Mouse (Mus musculus): ENCODE data around the gene Ahdc1. TPM values are rescaled to one million over a fixed set of nuclear protein-coding genes. Genes with fewer than 3 reads are reported as not detected.

Gene Ahdc1
- polyA plus RNA-seq, 1 experiment from 2014 or later: 8.1 TPM

DNA sequence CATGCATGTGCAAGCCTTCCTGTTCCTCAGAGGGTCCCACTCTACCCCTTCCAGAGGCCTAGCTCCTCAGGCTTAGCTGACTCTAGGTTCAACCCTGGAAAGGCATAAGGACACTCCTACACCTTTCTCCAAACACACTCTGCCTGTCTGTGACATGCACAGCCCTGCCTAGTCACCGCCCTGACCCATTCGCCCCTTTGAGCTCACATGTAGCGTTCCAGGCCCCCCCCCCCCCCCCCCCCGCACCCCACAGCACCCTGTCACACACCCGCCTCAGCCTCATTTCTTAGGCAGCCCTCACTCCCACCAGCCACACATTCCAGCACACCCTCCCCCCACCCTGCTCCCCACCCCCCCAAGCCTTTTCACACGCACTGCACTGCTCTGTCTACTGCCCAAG lies 9.7 kb downstream of the Ahdc1 start:
- no peak overlapping the region for H3K4me2 ChIP-seq (ENCODE audit: low read length)
- H3K4me1 ChIP-seq (replicated peaks; ENCODE audit: control insufficient read depth, insufficient read depth, low read length): peaks cover 82% of the 10 kb centered on the region
- no peaks in the 10 kb centered on the region for H3K27me3 ChIP-seq (replicated peaks; ENCODE audit: control insufficient read depth, insufficient read depth, low read length)
- H3K36me3 ChIP-seq (ENCODE audit: control insufficient read depth, insufficient read depth, low read length): 0 out of 2 replicates have a peak, but pooled peaks cover 4% of the 10 kb centered on the region
- WGBS: 32% methylated on average over 5 of the region's 6 CpGs
- H3K9ac ChIP-seq (ENCODE audit: low read length): no peak overlapping the region
- no peaks in the 10 kb centered on the region for H3K9me3 ChIP-seq (ENCODE audit: control insufficient read depth, low read length)
- no peak overlapping the region for H3K4me3 ChIP-seq (ENCODE audit: low read depth, low read length)
- ATAC-seq (replicated peaks; ENCODE audit: low FRiP score, low TSS enrichment, low read depth) (no peak), DNase-seq (ENCODE audit: low spot score) (no peak)
- H3K27ac ChIP-seq (ENCODE audit: low read depth): 0 out of 2 replicates have a peak overlapping the region, but pooled peaks have one; percentile 43

DNA sequence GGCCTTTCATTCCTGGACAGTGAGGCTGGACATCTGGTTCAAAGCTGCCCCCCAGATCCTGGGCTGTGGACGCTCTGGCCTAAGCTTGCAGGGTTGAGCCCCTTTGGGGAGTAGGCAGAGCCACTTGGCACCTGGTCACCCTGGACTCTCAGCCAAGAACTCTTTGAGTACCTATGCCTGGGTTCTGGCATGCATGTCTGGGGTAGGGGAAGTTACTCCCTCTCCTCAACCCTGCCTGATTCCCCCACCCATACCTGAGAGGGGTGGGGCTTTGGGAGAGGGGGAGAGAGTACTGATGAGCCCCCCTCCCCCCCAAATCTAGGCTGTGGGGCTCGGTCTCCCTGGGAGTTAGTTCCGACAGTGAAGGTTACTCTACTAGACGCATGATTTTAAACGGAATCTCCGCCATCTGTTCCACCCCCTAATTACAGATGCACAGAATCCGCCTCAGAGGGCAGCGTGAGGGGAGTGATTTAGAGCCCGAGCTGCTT lies 10.2 kb downstream of the Ahdc1 start:
- ATAC-seq (replicated peaks; ENCODE audit: low FRiP score, low TSS enrichment, low read depth): no peak
- no peak for DNase-seq (ENCODE audit: low spot score)
- H3K9me3 ChIP-seq (ENCODE audit: control insufficient read depth, low read length): no peaks in the 10 kb centered on the region
- no peak overlapping the region for H3K9ac ChIP-seq (ENCODE audit: low read length)
- no peaks in the 10 kb centered on the region for H3K27me3 ChIP-seq (replicated peaks; ENCODE audit: control insufficient read depth, insufficient read depth, low read length)
- H3K27ac ChIP-seq (ENCODE audit: low read depth): 0 out of 2 replicates have a peak overlapping the region, but pooled peaks have one; percentile 43
- 25% methylated on average over 9 of the region's 9 CpGs for WGBS
- H3K4me3 ChIP-seq (ENCODE audit: low read depth, low read length): no peak overlapping the region
- H3K4me2 ChIP-seq (ENCODE audit: low read length): 0 out of 2 replicates have a peak overlapping the region, but pooled peaks have one; percentile 4
- 0 out of 2 replicates have a peak, but pooled peaks cover 4% of the 10 kb centered on the region for H3K36me3 ChIP-seq (ENCODE audit: control insufficient read depth, insufficient read depth, low read length)
- peaks cover 82% of the 10 kb centered on the region for H3K4me1 ChIP-seq (replicated peaks; ENCODE audit: control insufficient read depth, insufficient read depth, low read length)

DNA sequence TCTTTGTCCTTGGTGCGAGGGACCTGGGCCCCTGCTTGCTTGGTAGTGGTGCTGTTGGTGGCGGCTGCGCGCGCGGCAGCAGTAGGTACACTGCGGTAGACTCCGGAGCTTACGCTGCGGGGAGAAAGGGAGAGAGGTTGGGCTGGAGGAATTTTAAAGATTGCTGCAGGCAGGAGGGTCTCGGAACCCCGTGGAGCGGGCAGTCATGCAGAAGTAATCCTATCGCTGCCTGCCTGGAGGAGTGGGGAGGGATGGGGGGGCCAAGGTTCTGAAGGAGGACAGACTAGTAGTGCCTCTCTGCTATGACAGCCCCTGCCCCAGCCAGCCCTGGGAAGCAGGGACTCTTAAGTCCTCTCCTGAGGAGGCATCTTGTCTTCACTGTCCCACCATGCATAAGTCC lies 11.2 kb downstream of the Ahdc1 start:
- no peak overlapping the region for H3K27ac ChIP-seq (ENCODE audit: low read depth)
- no peak overlapping the region for H3K4me3 ChIP-seq (ENCODE audit: low read depth, low read length)
- H3K27me3 ChIP-seq (replicated peaks; ENCODE audit: control insufficient read depth, insufficient read depth, low read length): no peaks in the 10 kb centered on the region
- no peaks in the 10 kb centered on the region for H3K9me3 ChIP-seq (ENCODE audit: control insufficient read depth, low read length)
- peaks cover 75% of the 10 kb centered on the region for H3K4me1 ChIP-seq (replicated peaks; ENCODE audit: control insufficient read depth, insufficient read depth, low read length)
- ATAC-seq (replicated peaks; ENCODE audit: low FRiP score, low TSS enrichment, low read depth) (no peak), DNase-seq (ENCODE audit: low spot score) (no peak)
- 44% methylated on average over 14 of the region's 14 CpGs for WGBS
- 0 out of 2 replicates have a peak, but pooled peaks cover 6% of the 10 kb centered on the region for H3K36me3 ChIP-seq (ENCODE audit: control insufficient read depth, insufficient read depth, low read length)
- H3K4me2 ChIP-seq (ENCODE audit: low read length): 0 out of 2 replicates have a peak overlapping the region, but pooled peaks have one; percentile 4
- H3K9ac ChIP-seq (ENCODE audit: low read length): 0 out of 2 replicates have a peak overlapping the region, but pooled peaks have one; percentile 13

DNA sequence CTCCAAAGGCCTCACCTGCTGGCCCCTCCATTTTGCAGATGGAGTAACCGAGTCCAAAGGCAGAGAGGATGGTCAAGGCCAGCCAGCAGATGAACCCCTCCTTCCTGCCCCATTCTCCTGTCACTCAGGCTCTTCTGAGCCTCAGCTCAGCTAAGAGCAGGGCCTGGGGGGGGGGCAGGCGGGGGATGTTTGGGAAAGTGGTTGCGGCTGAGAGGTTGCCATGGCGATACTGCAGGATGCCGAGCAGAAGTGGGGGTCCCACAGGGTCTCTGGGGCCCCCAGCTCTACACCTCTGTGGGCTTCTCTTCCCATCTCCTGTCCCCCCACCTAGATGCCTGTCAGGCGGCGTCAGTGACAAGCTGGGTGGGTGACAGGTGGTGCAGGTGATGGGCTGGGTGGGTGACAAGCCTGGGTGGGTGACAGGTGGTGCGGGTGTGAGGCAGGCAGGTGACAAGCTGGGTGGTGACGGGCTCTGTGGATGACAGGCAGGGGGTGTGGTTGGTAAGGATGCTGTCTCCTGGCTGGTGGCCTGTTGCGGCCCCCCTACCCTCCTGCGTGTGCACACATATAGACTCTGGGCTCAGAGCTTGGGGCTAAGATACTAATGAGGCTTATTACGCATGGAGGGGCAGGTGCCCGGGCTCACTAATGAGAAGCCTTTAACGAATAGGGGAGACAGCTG lies 12.0 kb downstream of the Ahdc1 start:
- Histone ChIP-seq H3K4me2 (ENCODE audit: low read length) (no peak overlapping the region), H3K4me1 (replicated peaks; ENCODE audit: control insufficient read depth, insufficient read depth, low read length) (peaks cover 66% of the 10 kb centered on the region), H3K27me3 (replicated peaks; ENCODE audit: control insufficient read depth, insufficient read depth, low read length) (no peaks in the 10 kb centered on the region), H3K9me3 (ENCODE audit: control insufficient read depth, low read length) (no peaks in the 10 kb centered on the region), H3K27ac (ENCODE audit: low read depth) (no peak overlapping the region), H3K9ac (ENCODE audit: low read length) (no peak overlapping the region), H3K36me3 (ENCODE audit: control insufficient read depth, insufficient read depth, low read length) (0 out of 2 replicates have a peak, but pooled peaks cover 9% of the 10 kb centered on the region), H3K4me3 (ENCODE audit: low read depth, low read length) (no peak overlapping the region)
- ATAC-seq (replicated peaks; ENCODE audit: low FRiP score, low TSS enrichment, low read depth) (no peak), DNase-seq (ENCODE audit: low spot score) (no peak)
- WGBS: 77% methylated on average over 14 of the region's 14 CpGs

DNA sequence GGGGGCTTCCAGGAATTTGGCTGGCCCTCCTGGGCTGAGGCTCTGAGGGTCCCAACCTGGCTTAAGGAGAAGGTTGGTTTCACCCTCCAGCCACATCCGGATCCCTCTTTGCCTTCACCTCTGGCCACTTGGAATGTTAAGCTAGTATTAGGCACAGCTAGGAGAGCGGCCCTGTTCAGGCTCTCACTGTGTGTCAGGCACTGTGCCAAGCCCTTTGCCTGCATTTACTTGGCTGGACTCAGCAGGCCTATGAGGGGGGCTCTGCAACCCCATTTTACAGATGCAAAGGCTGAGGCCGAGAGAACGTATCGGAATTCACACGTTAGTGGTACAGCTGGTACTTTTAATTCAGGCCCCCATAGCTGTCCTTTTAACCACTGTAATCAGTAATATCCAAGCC lies 12.6 kb downstream of the Ahdc1 start:
- peak overlapping the region; percentile 48; the same call in 1 of the 2 replicates for H3K27ac ChIP-seq (ENCODE audit: low read depth)
- 79% methylated on average over 6 of the region's 6 CpGs for WGBS
- DNase-seq (ENCODE audit: low spot score): no peak

DNA sequence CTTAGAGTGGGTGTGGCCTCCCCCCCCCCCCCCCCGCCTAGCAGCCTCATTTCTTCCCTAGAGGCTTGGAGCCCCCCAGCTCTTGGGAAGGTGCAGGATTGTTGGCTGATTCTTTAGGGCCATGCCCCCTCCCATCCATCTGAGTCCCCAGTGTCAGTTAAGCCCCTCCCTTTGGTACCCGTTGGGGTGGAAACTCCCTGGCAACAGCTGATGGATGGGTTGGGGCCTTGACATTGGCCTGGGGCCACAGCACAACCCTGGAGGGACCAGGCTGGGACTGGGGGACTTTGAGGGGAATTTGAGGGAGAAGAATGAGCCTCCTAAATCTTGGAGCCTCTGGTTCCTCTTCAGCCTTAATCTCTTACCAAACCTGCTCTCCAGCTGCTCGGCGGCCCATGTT lies 13.3 kb downstream of the Ahdc1 start:
- no peaks in the 10 kb centered on the region for H3K9me3 ChIP-seq (ENCODE audit: control insufficient read depth, low read length)
- DNase-seq (ENCODE audit: low spot score) (no peak), ATAC-seq (replicated peaks; ENCODE audit: low FRiP score, low TSS enrichment, low read depth) (no peak)
- no peaks in the 10 kb centered on the region for H3K27me3 ChIP-seq (replicated peaks; ENCODE audit: control insufficient read depth, insufficient read depth, low read length)
- 0 out of 2 replicates have a peak, but pooled peaks cover 12% of the 10 kb centered on the region for H3K36me3 ChIP-seq (ENCODE audit: control insufficient read depth, insufficient read depth, low read length)
- peaks cover 64% of the 10 kb centered on the region for H3K4me1 ChIP-seq (replicated peaks; ENCODE audit: control insufficient read depth, insufficient read depth, low read length)
- H3K9ac ChIP-seq (ENCODE audit: low read length): no peak overlapping the region
- WGBS: 27% methylated on average over 3 of the region's 4 CpGs
- no peak overlapping the region for H3K4me3 ChIP-seq (ENCODE audit: low read depth, low read length)
- peak overlapping the region; percentile 48 for H3K27ac ChIP-seq (ENCODE audit: low read depth)
- peak overlapping the region; percentile 21; the same call in 1 of the 2 replicates for H3K4me2 ChIP-seq (ENCODE audit: low read length)

More for the DNA sequence above, 12.6 kb downstream of the Ahdc1 start:
- Histone ChIP-seq H3K4me3 (ENCODE audit: low read depth, low read length) (no peak overlapping the region), H3K4me1 (replicated peaks; ENCODE audit: control insufficient read depth, insufficient read depth, low read length) (peaks cover 64% of the 10 kb centered on the region), H3K9ac (ENCODE audit: low read length) (no peak overlapping the region), H3K36me3 (ENCODE audit: control insufficient read depth, insufficient read depth, low read length) (0 out of 2 replicates have a peak, but pooled peaks cover 9% of the 10 kb centered on the region), H3K27me3 (replicated peaks; ENCODE audit: control insufficient read depth, insufficient read depth, low read length) (no peaks in the 10 kb centered on the region), H3K9me3 (ENCODE audit: control insufficient read depth, low read length) (no peaks in the 10 kb centered on the region), H3K4me2 (ENCODE audit: low read length) (no peak overlapping the region)
- no peak for ATAC-seq (replicated peaks; ENCODE audit: low FRiP score, low TSS enrichment, low read depth)

DNA sequence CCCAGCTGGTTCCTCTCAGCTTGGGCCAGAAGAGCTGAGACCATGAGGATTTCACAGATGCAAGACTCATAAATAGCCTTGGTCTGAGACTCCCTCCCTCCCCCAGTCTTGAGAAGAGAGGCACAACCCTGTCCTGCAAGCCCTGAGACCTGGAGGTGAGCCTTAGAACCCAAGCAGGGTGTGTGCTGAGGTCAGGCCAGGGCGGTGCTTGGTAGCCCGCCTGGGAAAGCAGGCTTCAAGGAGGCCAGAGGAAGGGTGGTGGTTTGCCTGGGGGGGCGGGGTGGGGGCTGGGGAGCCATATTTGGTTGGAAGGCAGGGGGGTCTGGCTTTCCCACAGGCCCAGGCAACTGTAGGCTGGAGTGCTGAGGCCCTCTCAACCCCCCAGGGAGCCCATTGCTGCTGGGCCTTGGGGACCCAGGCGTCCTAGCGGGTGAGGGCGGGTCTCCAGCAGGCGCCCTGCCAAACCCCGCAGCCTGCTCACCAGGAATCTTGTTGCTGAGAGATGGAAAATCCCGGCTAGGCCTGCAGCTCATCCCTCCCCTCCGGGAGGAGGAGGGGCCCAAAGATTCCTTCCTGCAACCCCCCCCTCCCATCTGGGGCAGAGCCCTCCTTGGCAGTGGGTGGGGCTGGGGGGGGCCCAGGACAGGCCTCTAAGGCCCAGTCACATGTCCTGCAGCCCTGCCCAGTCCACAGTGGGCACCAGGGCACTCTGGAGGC lies 14.1 kb downstream of the Ahdc1 start:
- DNase-seq (ENCODE audit: low spot score) (no peak), ATAC-seq (replicated peaks; ENCODE audit: low FRiP score, low TSS enrichment, low read depth) (peak; percentile 30)
- H3K4me1 ChIP-seq (replicated peaks; ENCODE audit: control insufficient read depth, insufficient read depth, low read length): peaks cover 67% of the 10 kb centered on the region
- peak overlapping the region; percentile 21 for H3K4me2 ChIP-seq (ENCODE audit: low read length)
- H3K9ac ChIP-seq (ENCODE audit: low read length): 0 out of 2 replicates have a peak overlapping the region, but pooled peaks have one; percentile 2
- no peaks in the 10 kb centered on the region for H3K27me3 ChIP-seq (replicated peaks; ENCODE audit: control insufficient read depth, insufficient read depth, low read length)
- H3K36me3 ChIP-seq (ENCODE audit: control insufficient read depth, insufficient read depth, low read length): 0 out of 2 replicates have a peak, but pooled peaks cover 8% of the 10 kb centered on the region
- 17% methylated on average over 10 of the region's 10 CpGs for WGBS
- peak overlapping the region; percentile 48 for H3K27ac ChIP-seq (ENCODE audit: low read depth)
- no peaks in the 10 kb centered on the region for H3K9me3 ChIP-seq (ENCODE audit: control insufficient read depth, low read length)
- H3K4me3 ChIP-seq (ENCODE audit: low read depth, low read length): no peak overlapping the region

DNA sequence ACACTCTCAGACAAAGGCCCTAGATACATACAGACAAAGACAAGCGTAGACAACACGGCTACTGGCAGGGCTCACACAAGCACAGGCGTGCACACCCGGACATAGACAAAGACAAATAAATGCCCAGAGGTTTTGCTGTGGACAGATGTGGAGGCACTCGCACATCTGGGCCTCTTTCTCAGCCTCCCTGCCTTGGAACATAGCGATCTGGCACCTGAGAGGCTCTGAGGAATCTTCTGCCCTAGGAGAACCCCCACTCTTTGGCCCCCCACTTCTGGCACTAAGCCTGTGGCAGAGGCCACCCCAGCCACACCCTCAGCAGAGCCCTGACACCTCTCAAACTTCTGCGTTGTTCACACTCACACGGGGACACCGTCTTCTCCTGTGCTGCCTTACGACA lies 15.2 kb downstream of the Ahdc1 start:
- DNase-seq (ENCODE audit: low spot score) (no peak), ATAC-seq (replicated peaks; ENCODE audit: low FRiP score, low TSS enrichment, low read depth) (no peak)
- H3K9ac ChIP-seq (ENCODE audit: low read length): no peak overlapping the region
- H3K4me2 ChIP-seq (ENCODE audit: low read length): no peak overlapping the region
- WGBS: 67% methylated on average over 10 of the region's 10 CpGs
- no peak overlapping the region for H3K4me3 ChIP-seq (ENCODE audit: low read depth, low read length)
- peaks cover 57% of the 10 kb centered on the region for H3K4me1 ChIP-seq (replicated peaks; ENCODE audit: control insufficient read depth, insufficient read depth, low read length)
- H3K9me3 ChIP-seq (ENCODE audit: control insufficient read depth, low read length): no peaks in the 10 kb centered on the region
- 0 out of 2 replicates have a peak, but pooled peaks cover 8% of the 10 kb centered on the region for H3K36me3 ChIP-seq (ENCODE audit: control insufficient read depth, insufficient read depth, low read length)
- H3K27ac ChIP-seq (ENCODE audit: low read depth): no peak overlapping the region
- H3K27me3 ChIP-seq (replicated peaks; ENCODE audit: control insufficient read depth, insufficient read depth, low read length): no peaks in the 10 kb centered on the region
